In genomic region chr14:60377107-60377506, GRCm38 (mm10) we compare ENCODE assay signal across 13 mouse cellular contexts. TPM values are rescaled to one million over a fixed set of nuclear protein-coding genes. Genes with fewer than 3 reads are reported as not detected.
DNase-seq lines count a peak whose midpoint lies in the region; ATAC-seq and TF ChIP-seq lines count a peak whose summit lies in the region.
"Had no signal": no experiment of that assay in that cellular context is flagged by ENCODE, and none has a peak within 500 bp of the region (broad histone marks: within the 10 kb centered on the region; RNA-seq: fewer than 3 reads in every experiment).

No protein-coding gene starts in this region.

- ATAC-seq in lung, embryonic 14.5 days (ENCODE audit: insufficient read depth), result no peak
- ATAC-seq in hindbrain, embryonic 15.5 days (ENCODE audit: low FRiP score, low read depth), result peak; percentile 10
- ATAC-seq: liver, postnatal 0 days had no signal

- H3K36me3 ChIP-seq in lung, embryonic 14.5 days (ENCODE audit: insufficient read depth), result no peaks in the 10 kb centered on the region
- H3K36me3 ChIP-seq in hindbrain, embryonic 15.5 days, result no peaks in the 10 kb centered on the region

- H3K4me1 ChIP-seq in lung, embryonic 14.5 days (ENCODE audit: insufficient read depth), result no peaks in the 10 kb centered on the region
- peaks cover 36% of the 10 kb centered on the region for H3K4me1 ChIP-seq in hindbrain, embryonic 15.5 days (replicated peaks)
- peaks cover 8% of the 10 kb centered on the region; the same call in 1 of the 2 replicates for H3K4me1 ChIP-seq in olfactory bulb, adult 2 months (ENCODE audit: control insufficient read depth, insufficient read depth, low read length)

- TF ChIP-seq POLR2A in olfactory bulb, adult 2 months (IDR thresholded peaks at IDR 0.05; ENCODE audit: insufficient read depth, low read depth, low read length), result no peak

- no peak for TF ChIP-seq CTCF in lung, embryonic 14.5 days (IDR thresholded peaks at IDR 0.05; ENCODE audit: low read depth)
- TF ChIP-seq CTCF in olfactory bulb, adult 2 months (IDR thresholded peaks at IDR 0.05; ENCODE audit: insufficient read depth, low read depth, low read length), result no peak

- H3K9ac ChIP-seq in lung, embryonic 14.5 days, result no peak overlapping the region
- 0 out of 2 replicates have a peak overlapping the region, but pooled peaks have one; percentile 98 for H3K9ac ChIP-seq in hindbrain, embryonic 15.5 days

- no peak overlapping the region for H3K4me3 ChIP-seq in lung, embryonic 14.5 days (ENCODE audit: low read depth, low read length)
- peak overlapping the region; percentile 92 for H3K4me3 ChIP-seq in hindbrain, embryonic 15.5 days
- H3K4me3 ChIP-seq in olfactory bulb, adult 2 months (ENCODE audit: insufficient read depth, low read depth, low read length), result no peak overlapping the region

- 76% methylated on average over 2 of the region's 2 CpGs for WGBS in lung, embryonic 14.5 days
- WGBS in hindbrain, embryonic 15.5 days, result 57% methylated on average over 2 of the region's 2 CpGs
- 93% methylated on average over 2 of the region's 2 CpGs for WGBS in olfactory bulb, adult 2 months

- H3K27me3 ChIP-seq in lung, embryonic 14.5 days (ENCODE audit: insufficient read depth, low read length), result peaks cover 30% of the 10 kb centered on the region
- H3K27me3 ChIP-seq in hindbrain, embryonic 15.5 days, result 0 out of 2 replicates have a peak, but pooled peaks cover 2% of the 10 kb centered on the region

- H3K27ac ChIP-seq in lung, embryonic 14.5 days (ENCODE audit: low read depth), result no peak overlapping the region
- H3K27ac ChIP-seq in hindbrain, embryonic 15.5 days (replicated peaks), result peak overlapping the region; percentile 98
- peak overlapping the region; percentile 87; the same call in 1 of the 2 replicates for H3K27ac ChIP-seq in olfactory bulb, adult 2 months (ENCODE audit: insufficient read depth, low read depth, low read length)

- DNase-seq in cerebellum, adult 11-12 months, result peak; percentile 62
- DNase-seq in cerebellum, postnatal 36 days, result no peak
- DNase-seq in lung, embryonic 14.5 days, result no peak
- no peak for DNase-seq in lung, postnatal 4 days
- DNase-seq in thymus, postnatal 36 days, result no peak
- no peak for DNase-seq in left cerebral cortex, adult 18-20 months (ENCODE audit: low spot score in 2 of 2)
- DNase-seq: adrenal gland, postnatal 36 days; gastrocnemius, postnatal 10 days; heart, postnatal 10 days; kidney, adult 18-20 months; liver, postnatal 0 days had no signal

- peak overlapping the region; percentile 91; the same call in 1 of the 2 replicates for H3K4me2 ChIP-seq in lung, embryonic 14.5 days
- peak overlapping the region; percentile 86 for H3K4me2 ChIP-seq in hindbrain, embryonic 15.5 days

- H3K9me3 ChIP-seq in lung, embryonic 14.5 days (ENCODE audit: low read depth, low read length), result no peaks in the 10 kb centered on the region
- no peaks in the 10 kb centered on the region for H3K9me3 ChIP-seq in hindbrain, embryonic 15.5 days

RNA-seq across cellular contexts. Expression of gene Amer2, which starts 4.0 kb away (rescaled TPM):
- polyA plus RNA-seq in lung, embryonic 14.5 days (2014; fragmentation: Nextera tagmentation; extraction: Ambion mirVana), result 1.3 and 2.0 TPM in 2 replicates
- polyA plus RNA-seq in hindbrain, embryonic 15.5 days (2015; fragmentation: Nextera tagmentation; extraction: Ambion mirVana), result 29.9 and 33.9 TPM in 2 replicates
- polyA plus RNA-seq in olfactory bulb, adult 2 months (2012; ENCODE audit: insufficient read depth, insufficient read length, low replicate concordance, missing spikeins), result not detected in 2 replicates
- total RNA-seq in left cerebral cortex, adult 18-20 months (2021), result 10 to 100 TPM; 42.4 to 44.1 TPM
